Mouse (Mus musculus) kidney, adult 2 months (tissue): ENCODE data around the gene Pkhd1. TPM values are rescaled to one million over a fixed set of nuclear protein-coding genes. Genes with fewer than 3 reads are reported as not detected.

Experiments
- DNase-seq: peaks from one replicate; pipeline ENCODE4 v3.0.0; 2021
- H3K27ac ChIP-seq: fragments of 200-500 bp; 2 replicates; pipeline ENCODE4 v1.5.1; 2012; ENCODE audit warnings: low read depth, low read length, control low read depth, inconsistent platforms; ENCODE audit not compliant: insufficient read depth
- H3K27me3 ChIP-seq: fragments of 200-500 bp; replicated peaks from 2 replicates; pipeline ENCODE4 v1.6.1; 2012; ENCODE audit warnings: mild to moderate bottlenecking, moderate library complexity, low read length, inconsistent platforms; ENCODE audit not compliant: control insufficient read depth, insufficient read depth
- H3K36me3 ChIP-seq: fragments of 200-500 bp; 2 replicates; pipeline ENCODE4 v1.6.1; 2012; ENCODE audit warnings: mild to moderate bottlenecking, moderate library complexity, low read length, inconsistent platforms; ENCODE audit not compliant: control insufficient read depth, insufficient read depth
- H3K4me1 ChIP-seq: fragments of 200-500 bp; 2 replicates; pipeline ENCODE4 v1.6.1; 2011; ENCODE audit warnings: low read length; ENCODE audit not compliant: control insufficient read depth, insufficient read depth
- H3K4me3 ChIP-seq: fragments of 200-500 bp; 2 replicates; pipeline ENCODE4 v1.5.1; 2011; ENCODE audit warnings: mild to moderate bottlenecking, low read depth, low read length, control low read depth; ENCODE audit not compliant: insufficient read depth
- CTCF ChIP-seq: fragments of 200-500 bp; conservative IDR thresholded peaks from 2 replicates; pipeline ENCODE4 v1.5.1; 2011; ENCODE audit warnings: low read depth, mild to moderate bottlenecking, control low read depth, low read length, moderate library complexity, mixed read lengths; ENCODE audit not compliant: insufficient read depth, insufficient read length
- POLR2A ChIP-seq: fragments of 200-500 bp; IDR thresholded peaks from one replicate; pipeline ENCODE4 v1.6.1; 2011; ENCODE audit warnings: low read depth, low read length, control low read depth
- WGBS: fragments of 180-500 bp; shearing (Covaris S2); methylation state at CpG from one replicate; pipeline ENCODE4 v1.1.7; 2018; 5-methylcytosine and 5-hydroxymethylcytosine counted together
- polyA plus RNA-seq: library from polyadenylated mRNA; depleted of rRNA; stranded (reverse); fragments of >200 nt; gene quantifications from 2 replicates; pipeline ENCODE4 v1.2.3, GENCODE M21; 2012

The Pkhd1 gene
- polyA plus RNA-seq, 1 experiment: 17.3 TPM

GRCm38 (mm10) chr1:20590488-20590887 is 27.4 kb downstream of the Pkhd1 start:
- no peaks in the 10 kb centered on the region for H3K4me1 ChIP-seq
- TF ChIP-seq CTCF (no peak), POLR2A (no peak)
- DNase-seq: no peak
- WGBS: 77% methylated on average over 5 of the region's 5 CpGs
- peaks cover 1% of the 10 kb centered on the region; the same call in 1 of the 2 replicates for H3K36me3 ChIP-seq
- no peak overlapping the region for H3K27ac ChIP-seq
- no peaks in the 10 kb centered on the region for H3K27me3 ChIP-seq
- H3K4me3 ChIP-seq: no peak overlapping the region

- WGBS: 36% methylated on average over 5 of the region's 5 CpGs
- Histone ChIP-seq H3K4me1 (no peaks in the 10 kb centered on the region), H3K27me3 (no peaks in the 10 kb centered on the region), H3K27ac (no peak overlapping the region), H3K36me3 (no peaks in the 10 kb centered on the region; the same call in none of the 2 replicates), H3K4me3 (no peak overlapping the region)
- no peak for TF ChIP-seq CTCF
- no peak for TF ChIP-seq POLR2A
- no peak for DNase-seq
Observed at GRCm38 (mm10) chr1:20571469-20571868, 46.4 kb downstream of the Pkhd1 start.

GRCm38 (mm10) chr1:20569430-20569829 is 48.4 kb downstream of the Pkhd1 start:
- TF ChIP-seq POLR2A: no peak
- no peak for TF ChIP-seq CTCF
- no peak overlapping the region for H3K4me3 ChIP-seq
- no peaks in the 10 kb centered on the region; the same call in none of the 2 replicates for H3K36me3 ChIP-seq
- H3K4me1 ChIP-seq: no peaks in the 10 kb centered on the region
- DNase-seq: no peak
- WGBS: 30% methylated on average over 3 of the region's 3 CpGs
- no peak overlapping the region for H3K27ac ChIP-seq
- no peaks in the 10 kb centered on the region for H3K27me3 ChIP-seq

GRCm38 (mm10) chr1:20558443-20558842 is 59.4 kb downstream of the Pkhd1 start:
- TF ChIP-seq POLR2A (no peak), CTCF (no peak)
- no peak overlapping the region for H3K27ac ChIP-seq
- WGBS: 86% methylated on average over 6 of the region's 6 CpGs
- no peak overlapping the region for H3K4me3 ChIP-seq
- H3K36me3 ChIP-seq: peaks cover 10% of the 10 kb centered on the region
- H3K4me1 ChIP-seq: no peaks in the 10 kb centered on the region
- no peaks in the 10 kb centered on the region for H3K27me3 ChIP-seq
- no peak for DNase-seq

GRCm38 (mm10) chr1:20554398-20554797 is 63.5 kb downstream of the Pkhd1 start:
- Histone ChIP-seq H3K27me3 (no peaks in the 10 kb centered on the region), H3K4me3 (no peak overlapping the region), H3K27ac (no peak overlapping the region), H3K36me3 (peaks cover 8% of the 10 kb centered on the region), H3K4me1 (no peaks in the 10 kb centered on the region)
- DNase-seq: peak; percentile 56
- TF ChIP-seq POLR2A (no peak), CTCF (peak; percentile 81)
- WGBS: 32% methylated on average over 6 of the region's 6 CpGs

- TF ChIP-seq CTCF (no peak), POLR2A (no peak)
Observed at GRCm38 (mm10) chr1:20551334-20551733, 66.5 kb downstream of the Pkhd1 start.

GRCm38 (mm10) chr1:20544526-20544925 is 73.3 kb downstream of the Pkhd1 start:
- H3K36me3 ChIP-seq: peaks cover 2% of the 10 kb centered on the region
- no peak overlapping the region for H3K27ac ChIP-seq
- DNase-seq: peak; percentile 9
- no peaks in the 10 kb centered on the region for H3K4me1 ChIP-seq
- no peak overlapping the region for H3K4me3 ChIP-seq
- no peaks in the 10 kb centered on the region for H3K27me3 ChIP-seq
- TF ChIP-seq CTCF: peak; percentile 30; the same call in 1 of the 2 replicates
- TF ChIP-seq POLR2A: no peak
- WGBS: 58% methylated on average over 4 of the region's 4 CpGs

More at GRCm38 (mm10) chr1:20551334-20551733, 66.5 kb downstream of the Pkhd1 start:
- Histone ChIP-seq H3K4me1 (no peaks in the 10 kb centered on the region), H3K36me3 (peaks cover 3% of the 10 kb centered on the region; the same call in 1 of the 2 replicates), H3K27me3 (no peaks in the 10 kb centered on the region), H3K27ac (no peak overlapping the region), H3K4me3 (no peak overlapping the region)
- WGBS: 52% methylated on average over 4 of the region's 4 CpGs
- DNase-seq: peak; percentile 4

GRCm38 (mm10) chr1:20513364-20514084 is 104.3 kb downstream of the Pkhd1 start:
- Histone ChIP-seq H3K4me1 (peaks cover 2% of the 10 kb centered on the region; the same call in 1 of the 2 replicates), H3K36me3 (peaks cover 6% of the 10 kb centered on the region), H3K4me3 (no peak overlapping the region), H3K27ac (no peak overlapping the region), H3K27me3 (no peaks in the 10 kb centered on the region)
- 66% methylated on average over 7 of the region's 7 CpGs for whole genome bisulfite sequencing
- TF ChIP-seq CTCF (peak; percentile 25; the same call in 1 of the 2 replicates), POLR2A (no peak)
- peak; percentile 42 for DNase-seq
